Mouse (Mus musculus): ENCODE measurements around the gene Tert.

- TF ChIP-seq CTCF (IDR thresholded peaks at IDR 0.05; ENCODE audit: low read depth, low read length): no peak
- TF ChIP-seq POLR2A (IDR thresholded peaks at IDR 0.05; ENCODE audit: extremely low read depth, insufficient read depth, low read length): no peak
These were observed 51.1 kb downstream of the Tert start, which contains the start of gene Slc6a18 for GRCm38 (mm10) chr13:73677853-73678252.
